Mouse (Mus musculus): ENCODE measurements around the gene Sdf4. TPM values are rescaled to one million over a fixed set of nuclear protein-coding genes. Genes with fewer than 3 reads are reported as not detected.

Gene Sdf4
- total RNA-seq, 4 experiments from 2014 or later, result 206 to 235 (median 221) TPM

- no peak for DNase-seq (ENCODE audit: low spot score in 2 of 2)
These were observed 61.9 kb downstream of the Sdf4 start for GRCm38 (mm10) chr4:156054606-156055005.

DNA sequence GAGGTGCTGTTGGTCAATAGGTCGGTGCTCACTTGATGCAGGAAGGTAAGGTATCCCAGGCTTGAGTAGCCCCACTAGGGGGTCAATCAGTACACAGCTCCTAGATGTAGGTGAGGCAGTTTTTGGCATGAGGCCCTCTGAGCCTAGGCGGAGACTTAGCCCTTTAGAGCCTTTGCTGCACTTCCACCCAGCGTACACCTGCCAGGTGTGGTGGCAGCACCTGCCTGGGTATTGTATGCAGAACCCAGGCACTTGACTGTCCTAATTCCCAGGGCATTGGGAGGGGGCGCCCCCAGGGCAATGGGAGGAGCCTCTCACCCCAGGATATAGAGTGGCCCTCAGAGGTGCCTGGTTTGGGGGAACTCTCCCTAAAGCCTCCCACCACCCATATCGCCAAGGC, 62.5 kb downstream of the Sdf4 start:
- no peak for DNase-seq (ENCODE audit: low spot score in 2 of 2)

DNA sequence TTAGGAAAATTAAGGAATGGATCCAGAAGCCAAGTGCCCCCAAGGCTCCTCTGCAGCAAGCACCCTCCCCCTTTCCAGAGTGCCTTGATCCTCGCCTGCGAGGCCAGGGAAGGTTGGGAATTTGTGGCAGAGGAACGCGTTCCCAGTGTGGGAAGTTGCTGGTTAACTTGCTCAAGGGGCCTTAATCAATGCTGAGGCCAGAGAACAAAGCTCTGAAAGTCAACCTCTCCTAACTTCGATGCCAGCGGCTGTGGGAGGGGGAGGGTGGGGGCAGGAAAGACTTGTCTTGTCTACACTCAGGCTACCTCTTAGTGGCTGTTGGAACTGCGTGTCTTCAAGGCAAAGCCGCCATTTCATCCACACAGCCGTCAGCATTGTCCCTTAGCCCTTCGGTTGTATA, 65.0 kb downstream of the Sdf4 start:
- DNase-seq (ENCODE audit: low spot score in 2 of 2), result no peak

DNA sequence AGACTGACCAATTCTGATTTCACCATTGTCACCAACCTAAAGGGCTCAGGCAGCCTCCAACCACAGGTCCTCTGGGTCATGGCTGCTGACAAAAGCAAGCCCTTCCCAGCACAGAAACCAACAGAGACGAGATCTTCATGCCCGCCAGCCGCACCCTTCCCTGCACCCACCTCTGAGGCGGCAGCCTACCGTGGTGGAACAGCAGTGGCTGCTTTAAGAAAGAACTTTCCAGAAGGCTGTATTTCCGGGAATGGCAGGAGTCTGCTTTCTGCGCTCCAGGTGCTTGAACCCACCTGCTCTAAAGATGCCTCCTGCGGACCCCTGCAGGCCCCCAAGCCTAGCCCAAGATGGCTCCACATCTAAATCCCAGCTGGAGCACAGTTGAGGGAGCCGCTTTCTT, 66.2 kb downstream of the Sdf4 start:
- no peak for DNase-seq (ENCODE audit: low spot score in 2 of 2)

- no peak for DNase-seq (ENCODE audit: low spot score in 2 of 2)
These were observed 66.6 kb downstream of the Sdf4 start, which contains the start of gene Ttll10 for GRCm38 (mm10) chr4:156059261-156059660. Ttll10 (minus strand) TSS chr4:156059414.

DNA sequence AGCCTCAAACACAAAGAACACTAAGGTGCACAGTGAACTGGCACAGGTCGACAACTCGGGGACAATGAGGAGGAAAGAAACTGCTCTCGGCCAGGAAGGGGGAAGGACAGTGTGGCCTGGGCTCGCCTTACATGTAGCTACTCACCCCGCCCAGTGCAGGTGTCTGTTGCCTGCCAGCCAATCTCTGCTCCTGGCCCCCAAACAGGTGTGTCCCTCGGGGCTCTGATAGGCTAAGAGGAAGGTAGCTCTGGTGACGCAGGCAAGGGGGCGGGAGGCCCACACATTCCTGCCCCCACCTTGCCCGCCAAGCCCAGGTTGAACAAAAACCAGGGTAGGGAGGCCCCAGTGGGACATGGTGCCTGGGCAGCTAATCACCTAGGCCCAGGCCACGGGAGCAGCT, 67.0 kb downstream of the Sdf4 start:
- DNase-seq (ENCODE audit: low spot score in 2 of 2), result no peak

Small RNAs within 50 kb of the gene (microRNA-seq; reads per million reads assigned to microRNA genes)
- gene Mir200a (10.5 to 30.0 reads per million in 2 experiments), gene Mir200b (33.2 to 126 reads per million in 2 experiments), gene Mir429 (58.0 to 118 reads per million in 2 experiments)

Other genes starting within 250 kb of the Sdf4 start
- 10 to 100 TPM; 41.3 to 55.7 (median 51.1) TPM for gene Atad3a, start 231.8 kb upstream of the Sdf4 start, total RNA-seq (2022)
- gene Vwa1, start 218.2 kb upstream of the Sdf4 start, total RNA-seq (2022), result 10 to 100 TPM; 14.0 to 14.9 (median 14.4) TPM
- 10 to 100 TPM; 35.4 to 43.6 (median 36.6) TPM for gene Tmem88b, start 207.0 kb upstream of the Sdf4 start, total RNA-seq (2022)
- gene Ankrd65, start 202.4 kb upstream of the Sdf4 start, total RNA-seq (2022), result under 1 TPM in 1 of 4 experiments, not detected in 3; 0.35 TPM
- gene Mrpl20, start 190.0 kb upstream of the Sdf4 start, total RNA-seq (2022), result 10 to 100 TPM; 75.3 to 87.1 (median 84.7) TPM
- 10 to 100 TPM; 54.7 to 60.9 (median 57.6) TPM for gene Ccnl2, start 180.4 kb upstream of the Sdf4 start, total RNA-seq (2022)
- 100 to 1,000 TPM; 101 to 109 (median 102) TPM for gene Aurkaip1, start 161.6 kb upstream of the Sdf4 start, total RNA-seq (2022)
- 10 to 100 TPM in 1 of 4 experiments, 1 to 10 TPM in 3; 8.9 to 10.3 (median 9.3) TPM for gene Mxra8, start 153.2 kb upstream of the Sdf4 start, total RNA-seq (2022)
- gene Dvl1, start 145.5 kb upstream of the Sdf4 start, total RNA-seq (2022), result 10 to 100 TPM; 81.1 to 86.5 (median 81.4) TPM
- under 1 TPM in 2 of 4 experiments, not detected in 2; 0.30 to 0.39 TPM for gene Tas1r3, start 129.5 kb upstream of the Sdf4 start, total RNA-seq (2022)
- 10 to 100 TPM; 30.1 to 48.4 (median 33.7) TPM for gene Cptp, start 123.4 kb upstream of the Sdf4 start, total RNA-seq (2022)
- 10 to 100 TPM; 26.8 to 32.6 (median 30.0) TPM for gene Ints11, start 123.3 kb upstream of the Sdf4 start, total RNA-seq (2022)
- gene Pusl1, start 101.1 kb upstream of the Sdf4 start, total RNA-seq (2022), result 10 to 100 TPM; 49.0 to 65.6 (median 58.5) TPM
- gene Acap3, start 101.0 kb upstream of the Sdf4 start, total RNA-seq (2022), result 100 to 1,000 TPM; 108 to 128 (median 122) TPM
- 10 to 100 TPM; 57.7 to 67.6 (median 65.2) TPM for gene Ube2j2, start 49.0 kb upstream of the Sdf4 start, total RNA-seq (2022)
- gene C1qtnf12, start 30.6 kb upstream of the Sdf4 start, total RNA-seq (2022), result 10 to 100 TPM; 16.0 to 26.1 (median 23.8) TPM
- gene B3galt6, start 223 bp upstream of the Sdf4 start, total RNA-seq (2022), result 10 to 100 TPM in 2 of 4 experiments, 1 to 10 TPM in 2; 9.3 to 12.6 (median 10.5) TPM
- 1 to 10 TPM in 3 of 4 experiments, under 1 TPM in 1; 0.91 to 3.5 (median 1.5) TPM for gene Tnfrsf4, start 21.0 kb downstream of the Sdf4 start, total RNA-seq (2022)
- gene Tnfrsf18, start 33.3 kb downstream of the Sdf4 start, total RNA-seq (2022), result not detected
- under 1 TPM; 0.30 to 0.64 (median 0.44) TPM for gene Ttll10, start 66.5 kb downstream of the Sdf4 start, total RNA-seq (2022)
- gene 9430015G10Rik, start 117.1 kb downstream of the Sdf4 start, total RNA-seq (2022), result 10 to 100 TPM; 28.4 to 30.7 (median 29.0) TPM
- under 1 TPM; 0.49 to 0.72 (median 0.60) TPM for gene Rnf223, start 137.6 kb downstream of the Sdf4 start, total RNA-seq (2022)
- 100 to 1,000 TPM; 117 to 126 (median 122) TPM for gene Agrn, start 204.6 kb downstream of the Sdf4 start, total RNA-seq (2022)
- 1 to 10 TPM; 1.2 to 3.3 (median 2.4) TPM for gene Isg15, start 207.9 kb downstream of the Sdf4 start, total RNA-seq (2022)
- 1 to 10 TPM; 5.9 to 7.5 (median 7.0) TPM for gene AW011738, start 210.4 kb downstream of the Sdf4 start, total RNA-seq (2022)
- gene Perm1, start 223.0 kb downstream of the Sdf4 start, total RNA-seq (2022), result under 1 TPM; 0.34 to 0.59 (median 0.51) TPM
- 10 to 100 TPM; 33.2 to 40.5 (median 38.6) TPM for gene Plekhn1, start 242.0 kb downstream of the Sdf4 start, total RNA-seq (2022)
- 10 to 100 TPM; 64.5 to 70.3 (median 68.1) TPM for gene Noc2l, start 243.1 kb downstream of the Sdf4 start, total RNA-seq (2022)